Mouse (Mus musculus): ENCODE data around the gene Gm11060. TPM values are rescaled to one million over a fixed set of nuclear protein-coding genes. Genes with fewer than 3 reads are reported as not detected.

Gene Gm11060
- not detected in 2 replicates for polyA plus RNA-seq (2015; fragmentation: Nextera tagmentation; extraction: Ambion mirVana)

DNA sequence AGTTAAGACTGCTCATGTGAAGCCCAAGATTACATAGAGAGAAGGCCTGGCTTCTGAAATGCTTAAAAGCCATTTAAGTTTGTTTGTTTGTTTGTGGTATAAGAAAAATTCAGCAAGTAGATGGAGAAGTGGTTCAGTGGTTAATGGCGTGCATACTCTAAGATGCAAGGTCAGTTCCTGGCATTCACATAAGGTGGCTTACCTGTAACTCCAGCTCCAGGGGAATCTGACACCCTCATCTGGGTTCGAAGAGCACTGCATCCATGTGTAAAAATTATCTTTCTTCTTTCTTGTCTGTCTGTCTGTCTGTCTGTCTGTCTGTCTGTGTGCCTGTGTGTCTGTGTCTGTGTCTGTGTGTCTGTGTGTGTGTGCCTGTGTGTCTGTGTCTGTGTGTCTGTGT, at the start of gene Gm11060:
Gene Gm11060 (plus strand): TSS at position 301 of the 400 bp plus-strand sequence.
- no peak within 1 kb of the TSS for H3K27ac ChIP-seq (replicated peaks)
- peaks cover 4% of the 10 kb centered on the region; the same call in 1 of the 2 replicates for H3K4me1 ChIP-seq
- H3K9me3 ChIP-seq (replicated peaks), result no peaks in the 10 kb centered on the region
- 78% methylated on average over 2 of the region's 2 CpGs for WGBS
- H3K9ac ChIP-seq, result no peak within 1 kb of the TSS
- no peak for ATAC-seq (ENCODE audit: insufficient number of reproducible peaks, low FRiP score, low TSS enrichment, low read depth)
- no peak within 1 kb of the TSS for H3K4me2 ChIP-seq (replicated peaks)
- no peaks in the 10 kb centered on the region for H3K27me3 ChIP-seq
- H3K4me3 ChIP-seq (replicated peaks), result no peak within 1 kb of the TSS
- H3K36me3 ChIP-seq, result no peaks in the 10 kb centered on the region

DNA sequence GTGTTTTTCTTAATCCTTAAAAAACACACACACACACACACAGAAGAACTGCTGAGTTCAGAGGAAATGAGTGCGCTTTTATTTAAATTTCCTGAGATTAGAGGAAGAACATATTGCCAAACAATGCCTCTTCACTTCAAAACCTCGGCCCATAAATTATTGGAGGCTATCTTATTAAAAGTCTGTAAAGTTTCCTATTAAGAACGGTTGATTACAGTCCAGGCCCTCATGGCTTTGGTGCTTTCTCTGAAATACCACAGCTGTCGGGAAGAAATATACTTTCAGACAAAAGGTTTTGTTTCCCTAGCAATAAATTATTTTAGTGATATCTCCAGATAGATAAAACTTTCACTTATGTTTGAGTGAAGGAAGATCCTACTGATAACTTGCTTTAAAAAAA, 48.7 kb upstream of the Gm11060 start:
- Histone ChIP-seq H3K4me1 (no peaks in the 10 kb centered on the region), H3K9ac (no peak overlapping the region), H3K4me3 (replicated peaks) (no peak overlapping the region), H3K36me3 (no peaks in the 10 kb centered on the region), H3K4me2 (replicated peaks) (no peak overlapping the region), H3K27me3 (no peaks in the 10 kb centered on the region), H3K9me3 (replicated peaks) (no peaks in the 10 kb centered on the region), H3K27ac (replicated peaks) (no peak overlapping the region)
- no peak for ATAC-seq (ENCODE audit: insufficient number of reproducible peaks, low FRiP score, low TSS enrichment, low read depth)
- 76% methylated on average over 4 of the region's 4 CpGs for WGBS

DNA sequence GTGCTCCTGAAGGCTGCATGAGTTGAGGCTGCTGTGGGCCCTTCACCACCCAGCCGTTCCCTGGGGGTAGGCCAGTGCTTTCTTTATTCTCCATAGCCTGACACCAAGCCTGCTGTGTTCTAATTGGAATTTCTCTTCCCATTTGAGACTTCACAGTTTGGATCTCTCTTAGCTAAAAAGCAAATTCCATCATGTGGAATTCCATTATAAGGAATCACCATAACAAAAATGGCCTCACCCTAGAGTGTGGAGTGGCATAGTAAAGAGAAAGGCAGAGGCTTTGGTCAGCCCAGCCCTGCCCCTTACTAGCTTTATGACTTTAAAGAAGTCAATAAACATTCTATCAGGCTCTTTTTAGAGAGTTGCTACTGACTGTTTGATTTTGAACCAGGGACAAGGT, 43.5 kb upstream of the Gm11060 start:
- no peaks in the 10 kb centered on the region for H3K9me3 ChIP-seq (replicated peaks)
- H3K4me1 ChIP-seq, result no peaks in the 10 kb centered on the region
- 61% methylated on average over 1 of the region's 1 CpGs for WGBS
- H3K36me3 ChIP-seq, result no peaks in the 10 kb centered on the region
- no peak overlapping the region for H3K4me2 ChIP-seq (replicated peaks)
- no peak overlapping the region for H3K4me3 ChIP-seq (replicated peaks)
- H3K9ac ChIP-seq, result no peak overlapping the region
- ATAC-seq (ENCODE audit: insufficient number of reproducible peaks, low FRiP score, low TSS enrichment, low read depth), result no peak
- no peak overlapping the region for H3K27ac ChIP-seq (replicated peaks)
- H3K27me3 ChIP-seq, result no peaks in the 10 kb centered on the region

DNA sequence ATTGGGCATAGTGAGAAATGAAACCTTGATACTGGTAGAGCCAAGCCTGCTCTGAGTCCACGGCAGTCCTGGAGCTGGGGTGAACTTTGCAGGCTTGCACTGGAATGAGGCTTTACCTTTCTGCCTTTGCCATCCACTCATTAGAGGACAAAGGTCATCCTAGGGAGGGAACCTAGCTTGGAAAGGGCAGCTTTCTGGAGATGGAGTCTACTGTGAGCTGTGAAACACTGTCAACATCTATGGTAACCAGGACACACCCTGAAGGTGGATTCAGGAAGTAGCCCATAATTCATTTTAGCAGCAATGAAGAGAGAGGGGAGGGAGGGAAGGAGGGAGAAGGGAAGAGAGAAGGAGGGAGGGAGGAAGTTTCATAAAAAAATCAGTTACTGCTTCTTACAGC, 36.3 kb upstream of the Gm11060 start:
- H3K4me2 ChIP-seq (replicated peaks), result no peak overlapping the region

DNA sequence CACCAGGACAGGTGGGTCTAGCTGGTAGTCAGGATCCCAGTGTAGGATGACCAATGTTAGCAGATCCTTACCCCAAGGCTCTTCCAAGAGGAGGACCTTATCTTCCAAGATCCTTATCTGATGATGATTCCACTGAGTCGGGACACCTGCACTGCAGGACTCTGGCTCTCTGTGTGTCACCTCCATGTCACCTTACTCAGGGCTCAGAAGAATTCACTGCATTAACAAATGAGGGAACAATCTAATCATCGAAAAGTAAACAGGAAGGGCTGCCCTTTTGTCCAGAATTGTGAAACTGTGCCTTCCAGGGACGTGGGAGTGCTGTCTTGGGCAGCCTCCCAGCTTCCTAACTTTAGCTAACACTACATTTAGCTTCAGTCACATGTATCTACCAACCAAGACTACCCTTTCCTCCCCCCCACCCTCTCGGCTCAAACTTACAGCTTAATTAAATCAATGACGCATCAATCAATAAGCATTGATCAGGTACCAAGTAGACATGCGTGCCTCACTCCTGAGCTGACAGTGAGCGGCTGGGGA, 33.2 kb upstream of the Gm11060 start:
- Histone ChIP-seq H3K27me3 (no peaks in the 10 kb centered on the region), H3K4me1 (no peaks in the 10 kb centered on the region), H3K36me3 (no peaks in the 10 kb centered on the region), H3K9ac (no peak overlapping the region), H3K9me3 (replicated peaks) (no peaks in the 10 kb centered on the region), H3K4me2 (replicated peaks) (no peak overlapping the region), H3K27ac (replicated peaks) (no peak overlapping the region), H3K4me3 (replicated peaks) (no peak overlapping the region)
- no peak for ATAC-seq (ENCODE audit: insufficient number of reproducible peaks, low FRiP score, low TSS enrichment, low read depth)
- 75% methylated on average over 7 of the region's 7 CpGs for WGBS

More for the DNA sequence above, 36.3 kb upstream of the Gm11060 start:
- Histone ChIP-seq H3K4me3 (replicated peaks) (no peak overlapping the region), H3K36me3 (no peaks in the 10 kb centered on the region), H3K4me1 (no peaks in the 10 kb centered on the region), H3K9ac (no peak overlapping the region), H3K27me3 (no peaks in the 10 kb centered on the region), H3K9me3 (replicated peaks) (no peaks in the 10 kb centered on the region), H3K27ac (replicated peaks) (no peak overlapping the region)
- WGBS, result 88% methylated on average over 1 of the region's 1 CpGs
- ATAC-seq (ENCODE audit: insufficient number of reproducible peaks, low FRiP score, low TSS enrichment, low read depth), result no peak

DNA sequence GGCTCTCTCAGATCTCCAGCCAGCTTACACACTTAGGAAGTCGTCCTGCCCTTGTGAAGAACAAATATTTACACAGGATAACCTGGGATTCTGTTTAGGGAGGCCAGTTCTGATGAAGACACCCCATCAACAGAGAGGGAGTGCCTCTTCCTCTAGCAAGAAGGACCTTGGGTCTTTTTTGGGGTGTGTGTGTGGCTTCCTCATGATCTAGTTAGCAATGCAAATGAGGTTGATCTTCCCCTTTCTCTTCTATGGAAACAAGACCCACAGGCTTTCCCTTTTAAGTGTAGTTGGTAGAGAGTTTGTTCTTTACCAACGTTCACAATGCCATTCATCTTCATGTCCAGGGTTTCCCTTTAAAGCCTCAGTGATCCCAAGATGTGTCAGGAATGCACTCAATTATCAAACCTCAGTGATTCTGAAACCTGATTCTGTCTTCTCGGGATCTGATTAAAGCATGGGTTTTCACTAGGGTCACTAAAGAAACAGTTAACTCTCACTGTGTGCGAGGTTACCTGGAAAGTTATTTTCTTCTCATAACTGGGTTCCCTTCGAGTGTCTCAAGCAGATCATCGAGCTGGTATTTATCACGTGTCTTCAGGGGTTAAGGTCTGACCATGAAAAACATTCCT, 29.0 kb upstream of the Gm11060 start:
- ATAC-seq (ENCODE audit: insufficient number of reproducible peaks, low FRiP score, low TSS enrichment, low read depth), result no peak
- Histone ChIP-seq H3K9ac (no peak overlapping the region), H3K9me3 (replicated peaks) (no peaks in the 10 kb centered on the region), H3K27ac (replicated peaks) (no peak overlapping the region), H3K4me2 (replicated peaks) (no peak overlapping the region), H3K4me3 (replicated peaks) (no peak overlapping the region), H3K36me3 (no peaks in the 10 kb centered on the region), H3K27me3 (no peaks in the 10 kb centered on the region), H3K4me1 (no peaks in the 10 kb centered on the region)
- WGBS, result 52% methylated on average over 7 of the region's 7 CpGs

DNA sequence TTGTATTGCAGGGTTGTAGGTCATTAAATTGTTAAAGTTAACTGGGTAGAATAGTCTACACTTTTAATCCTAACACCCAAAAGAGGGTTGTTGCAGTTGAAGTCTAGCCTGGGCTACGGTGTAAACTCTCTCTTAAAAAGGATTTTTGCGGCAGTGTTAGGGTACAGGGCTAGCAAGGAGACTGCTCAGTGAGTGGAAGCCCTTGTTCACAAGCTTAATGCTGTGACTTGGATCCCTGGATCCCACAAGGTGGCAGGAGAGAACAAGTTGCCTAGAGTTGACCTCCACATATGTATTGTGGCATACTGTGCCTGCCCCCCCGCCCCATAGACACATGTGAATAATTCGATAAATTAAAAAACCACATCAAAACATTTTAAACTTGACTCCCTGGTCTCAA, 19.3 kb upstream of the Gm11060 start:
- H3K9ac ChIP-seq, result no peak overlapping the region
- no peaks in the 10 kb centered on the region for H3K27me3 ChIP-seq
- WGBS, result 76% methylated on average over 4 of the region's 4 CpGs
- no peak for ATAC-seq (ENCODE audit: insufficient number of reproducible peaks, low FRiP score, low TSS enrichment, low read depth)
- H3K4me2 ChIP-seq (replicated peaks), result no peak overlapping the region
- H3K9me3 ChIP-seq (replicated peaks), result no peaks in the 10 kb centered on the region
- H3K36me3 ChIP-seq, result no peaks in the 10 kb centered on the region
- no peak overlapping the region for H3K4me3 ChIP-seq (replicated peaks)
- no peak overlapping the region for H3K27ac ChIP-seq (replicated peaks)
- no peaks in the 10 kb centered on the region for H3K4me1 ChIP-seq

DNA sequence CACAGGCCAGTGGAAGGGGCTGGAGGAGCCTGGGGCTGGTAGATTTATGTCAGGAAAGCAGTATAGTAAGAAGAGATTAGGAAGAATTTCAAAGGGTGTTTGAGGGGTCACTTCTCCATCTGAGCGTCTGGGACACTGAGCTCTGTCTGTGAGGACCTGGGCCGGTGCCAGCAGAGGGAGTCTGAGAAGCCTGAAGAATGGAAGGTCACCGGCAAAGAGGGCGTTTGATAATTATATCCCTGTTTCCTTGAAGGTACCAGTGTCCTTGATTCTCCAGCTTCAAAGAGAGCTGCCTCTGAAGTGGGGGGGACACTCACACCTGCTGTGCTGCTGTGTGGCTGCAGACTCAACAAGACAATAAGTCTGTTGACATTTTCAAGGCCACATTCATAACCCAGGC, 17.6 kb upstream of the Gm11060 start:
- no peak overlapping the region for H3K9ac ChIP-seq
- no peaks in the 10 kb centered on the region for H3K27me3 ChIP-seq
- H3K4me2 ChIP-seq (replicated peaks), result no peak overlapping the region
- no peaks in the 10 kb centered on the region for H3K36me3 ChIP-seq
- no peaks in the 10 kb centered on the region for H3K4me1 ChIP-seq
- no peaks in the 10 kb centered on the region for H3K9me3 ChIP-seq (replicated peaks)
- H3K4me3 ChIP-seq (replicated peaks), result no peak overlapping the region
- ATAC-seq (ENCODE audit: insufficient number of reproducible peaks, low FRiP score, low TSS enrichment, low read depth), result no peak
- WGBS, result 48% methylated on average over 4 of the region's 4 CpGs
- H3K27ac ChIP-seq (replicated peaks), result no peak overlapping the region

DNA sequence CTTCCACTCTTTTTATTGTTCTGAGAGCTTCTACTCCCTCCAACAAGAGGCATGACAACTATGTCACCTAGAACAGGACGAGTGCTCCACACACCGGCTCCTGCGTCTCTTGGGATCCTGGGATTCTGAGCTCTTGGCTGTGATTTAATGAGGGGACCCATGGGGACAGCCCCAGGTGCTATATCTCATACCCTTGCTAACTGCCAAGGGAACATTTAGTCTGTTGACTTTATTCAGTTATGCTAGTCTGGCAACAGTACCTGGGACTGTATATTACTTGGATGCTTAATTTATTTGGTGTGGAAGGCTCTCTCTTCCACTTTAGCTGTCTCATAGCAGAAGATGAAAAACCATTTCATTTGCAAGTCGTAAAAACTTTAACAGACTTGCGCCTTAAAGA, 16.0 kb upstream of the Gm11060 start:
- H3K9me3 ChIP-seq (replicated peaks), result no peaks in the 10 kb centered on the region
- no peak overlapping the region for H3K4me2 ChIP-seq (replicated peaks)
- ATAC-seq (ENCODE audit: insufficient number of reproducible peaks, low FRiP score, low TSS enrichment, low read depth), result no peak
- no peak overlapping the region for H3K27ac ChIP-seq (replicated peaks)
- H3K4me3 ChIP-seq (replicated peaks), result no peak overlapping the region
- H3K4me1 ChIP-seq, result no peaks in the 10 kb centered on the region
- no peaks in the 10 kb centered on the region for H3K27me3 ChIP-seq
- 79% methylated on average over 5 of the region's 5 CpGs for WGBS
- no peak overlapping the region for H3K9ac ChIP-seq
- no peaks in the 10 kb centered on the region for H3K36me3 ChIP-seq

DNA sequence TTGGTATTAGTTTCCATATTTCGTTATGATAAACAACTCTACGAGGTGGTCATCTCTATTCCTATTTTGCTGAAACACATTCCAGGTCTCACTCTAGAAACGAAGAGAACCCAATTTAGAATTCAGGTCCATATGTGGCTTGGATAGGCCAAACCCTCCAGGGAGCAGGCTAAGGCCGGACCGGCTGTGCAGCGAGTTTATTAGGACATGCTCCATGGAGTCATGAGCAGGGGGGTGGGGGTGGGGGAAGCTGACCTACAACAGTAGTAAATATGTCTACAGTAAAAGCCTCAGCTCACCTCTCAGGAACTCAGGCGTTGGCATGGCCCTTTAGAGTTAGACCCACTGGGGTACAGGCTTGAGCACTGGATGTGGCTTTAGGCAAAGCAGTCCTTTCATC, 14.7 kb upstream of the Gm11060 start:
- Histone ChIP-seq H3K27me3 (0 out of 2 replicates have a peak, but pooled peaks cover 3% of the 10 kb centered on the region), H3K4me3 (replicated peaks) (no peak overlapping the region), H3K9me3 (replicated peaks) (no peaks in the 10 kb centered on the region), H3K36me3 (no peaks in the 10 kb centered on the region), H3K27ac (replicated peaks) (no peak overlapping the region), H3K4me1 (no peaks in the 10 kb centered on the region), H3K9ac (no peak overlapping the region), H3K4me2 (replicated peaks) (no peak overlapping the region)
- no peak for ATAC-seq (ENCODE audit: insufficient number of reproducible peaks, low FRiP score, low TSS enrichment, low read depth)
- 88% methylated on average over 7 of the region's 7 CpGs for WGBS

DNA sequence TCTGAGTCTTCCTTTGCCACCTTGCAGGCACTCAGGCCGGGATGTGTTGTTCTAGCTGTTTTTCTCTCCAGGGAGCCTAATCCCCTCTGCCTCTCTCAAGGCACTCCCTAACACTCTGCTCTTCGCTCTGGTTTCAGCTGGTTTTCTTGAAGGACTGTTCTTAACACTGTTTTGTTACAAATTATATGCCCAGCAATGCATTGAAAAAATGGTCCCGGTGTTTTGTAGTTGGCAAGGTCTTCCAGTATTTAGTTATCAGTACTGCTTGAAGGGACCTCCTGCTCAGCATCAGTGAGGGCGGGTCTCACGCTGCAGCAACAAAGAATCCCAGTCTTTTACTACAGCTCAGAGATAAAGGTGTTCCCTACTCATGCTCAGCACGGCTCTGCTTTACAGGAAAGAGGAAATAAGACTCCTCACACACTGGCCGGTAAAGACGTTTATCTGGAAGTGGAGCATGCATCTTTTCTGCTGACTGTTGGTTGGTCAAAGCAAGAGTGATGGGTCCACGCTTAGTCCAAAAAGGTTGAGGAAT, 9.5 kb upstream of the Gm11060 start:
- Histone ChIP-seq H3K4me3 (replicated peaks) (no peak overlapping the region), H3K4me2 (replicated peaks) (no peak overlapping the region), H3K4me1 (no peaks in the 10 kb centered on the region), H3K9me3 (replicated peaks) (no peaks in the 10 kb centered on the region), H3K27ac (replicated peaks) (no peak overlapping the region), H3K36me3 (no peaks in the 10 kb centered on the region), H3K27me3 (0 out of 2 replicates have a peak, but pooled peaks cover 3% of the 10 kb centered on the region), H3K9ac (no peak overlapping the region)
- WGBS, result 31% methylated on average over 9 of the region's 9 CpGs
- no peak for ATAC-seq (ENCODE audit: insufficient number of reproducible peaks, low FRiP score, low TSS enrichment, low read depth)

DNA sequence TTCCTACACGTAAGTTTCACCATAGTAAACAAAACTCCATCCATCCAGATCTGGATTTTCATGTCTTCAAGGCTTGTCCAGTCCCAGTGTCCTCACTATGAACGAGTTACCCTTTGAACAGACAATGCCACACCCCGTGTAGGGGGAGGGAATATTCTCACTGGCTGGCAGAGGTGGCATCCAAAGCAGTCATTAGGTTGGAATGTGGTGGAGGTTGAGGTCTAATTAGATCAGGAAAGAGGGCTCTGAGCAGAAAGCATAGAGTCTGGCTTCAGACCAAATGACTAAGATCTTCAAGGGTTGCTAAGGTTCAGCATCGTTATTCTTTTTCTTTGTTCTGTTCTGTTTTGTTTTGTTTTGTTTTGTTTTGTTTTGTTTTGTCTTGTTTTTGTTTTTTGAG, 7.8 kb upstream of the Gm11060 start:
- no peaks in the 10 kb centered on the region for H3K4me1 ChIP-seq
- H3K27me3 ChIP-seq, result 0 out of 2 replicates have a peak, but pooled peaks cover 3% of the 10 kb centered on the region
- H3K4me2 ChIP-seq (replicated peaks), result no peak overlapping the region
- H3K4me3 ChIP-seq (replicated peaks), result no peak overlapping the region
- no peak overlapping the region for H3K9ac ChIP-seq
- H3K27ac ChIP-seq (replicated peaks), result no peak overlapping the region
- H3K36me3 ChIP-seq, result no peaks in the 10 kb centered on the region
- WGBS, result 64% methylated on average over 4 of the region's 4 CpGs
- no peak for ATAC-seq (ENCODE audit: insufficient number of reproducible peaks, low FRiP score, low TSS enrichment, low read depth)
- H3K9me3 ChIP-seq (replicated peaks), result no peaks in the 10 kb centered on the region

All from embryonic facial prominence, embryonic 15.5 days (tissue).